Comparison of ENCODE assay signal across 7 mouse cellular contexts in the genomic region with DNA sequence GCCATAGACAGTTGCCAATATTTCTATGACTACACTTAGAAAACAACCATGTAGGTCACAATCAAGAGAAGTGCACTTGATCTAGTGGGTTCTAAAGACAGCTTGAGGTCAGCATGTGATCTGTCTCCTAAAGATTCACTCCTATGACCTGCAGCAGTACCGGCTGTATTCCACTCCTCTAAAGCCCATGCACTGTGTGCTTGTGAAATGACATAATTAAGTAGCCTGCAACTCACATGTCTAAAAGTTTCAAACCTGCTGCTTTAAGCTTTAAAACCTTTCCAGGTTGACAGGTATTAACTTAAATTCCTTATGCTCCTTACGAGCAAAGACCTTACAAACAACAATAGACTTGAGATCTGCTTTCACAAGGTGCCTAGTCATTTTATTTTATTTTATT. TPM values are rescaled to one million over a fixed set of nuclear protein-coding genes. Genes with fewer than 3 reads are reported as not detected.
DNase-seq lines count a peak whose midpoint lies in the region; ATAC-seq and TF ChIP-seq lines count a peak whose summit lies in the region.

No protein-coding gene starts in this region.

- H3K27ac ChIP-seq in left cerebral cortex, adult 2 months, result no peak overlapping the region
- no peak overlapping the region for H3K27ac ChIP-seq in forebrain, embryonic 12.5 days
- peak overlapping the region; percentile 91; the same call in 1 of the 2 replicates for H3K27ac ChIP-seq in limb, embryonic 10.5 days
- no peak overlapping the region for H3K27ac ChIP-seq in neural tube, embryonic 14.5 days (ENCODE audit: low read depth, low read length)

- DNase-seq in left cerebral cortex, adult 2 months (ENCODE audit: extremely low spot score in 1 of 2, low spot score in 2 of 2), result no peak
- DNase-seq in left cerebral cortex, adult 9 months (ENCODE audit: low spot score in 2 of 2), result no peak
- DNase-seq in limb, embryonic 10.5 days (ENCODE audit: low spot score), result no peak
- DNase-seq in spleen, postnatal 14 days (ENCODE audit: low spot score in 2 of 2), result no peak
- DNase-seq in urinary bladder, postnatal 25 days (ENCODE audit: low spot score), result no peak

- no peak for ATAC-seq in forebrain, embryonic 12.5 days (ENCODE audit: low FRiP score)
- no peak for ATAC-seq in neural tube, embryonic 14.5 days (ENCODE audit: low read depth)

- intact Hi-C loops in left cerebral cortex, adult 2 months (cut with DNase I), result no loop called here

- no peak for TF ChIP-seq CTCF in left cerebral cortex, adult 2 months (IDR thresholded peaks at IDR 0.05)

- H3K4me3 ChIP-seq in left cerebral cortex, adult 2 months, result peak overlapping the region; percentile 78
- H3K4me3 ChIP-seq in forebrain, embryonic 12.5 days (replicated peaks), result peak overlapping the region; percentile 70
- H3K4me3 ChIP-seq in limb, embryonic 10.5 days, result peak overlapping the region; percentile 63
- no peak overlapping the region for H3K4me3 ChIP-seq in neural tube, embryonic 14.5 days (ENCODE audit: low read depth, low read length)

- WGBS in forebrain, embryonic 12.5 days, result 69% methylated on average over 2 of the region's 2 CpGs
- WGBS in limb, embryonic 10.5 days, result 75% methylated on average over 2 of the region's 2 CpGs
- WGBS in neural tube, embryonic 14.5 days, result 61% methylated on average over 2 of the region's 2 CpGs

- H3K36me3 ChIP-seq in forebrain, embryonic 12.5 days (replicated peaks), result no peaks in the 10 kb centered on the region
- peaks cover 4% of the 10 kb centered on the region; the same call in 1 of the 2 replicates for H3K36me3 ChIP-seq in limb, embryonic 10.5 days
- no peaks in the 10 kb centered on the region for H3K36me3 ChIP-seq in neural tube, embryonic 14.5 days (ENCODE audit: control insufficient read depth, insufficient read depth, low read length)

- peaks cover 26% of the 10 kb centered on the region for H3K4me1 ChIP-seq in forebrain, embryonic 12.5 days
- H3K4me1 ChIP-seq in limb, embryonic 10.5 days, result peaks cover 25% of the 10 kb centered on the region
- peaks cover 8% of the 10 kb centered on the region for H3K4me1 ChIP-seq in neural tube, embryonic 14.5 days (ENCODE audit: control insufficient read depth, insufficient read depth, low read length)

- no peaks in the 10 kb centered on the region for H3K9me3 ChIP-seq in forebrain, embryonic 12.5 days
- H3K9me3 ChIP-seq in limb, embryonic 10.5 days (replicated peaks), result no peaks in the 10 kb centered on the region
- H3K9me3 ChIP-seq in neural tube, embryonic 14.5 days (ENCODE audit: control insufficient read depth, low read length), result no peaks in the 10 kb centered on the region

- peak overlapping the region; percentile 71 for H3K4me2 ChIP-seq in forebrain, embryonic 12.5 days
- H3K4me2 ChIP-seq in neural tube, embryonic 14.5 days (ENCODE audit: low read depth, low read length), result peak overlapping the region; percentile 73

- peak overlapping the region; percentile 74; the same call in 1 of the 2 replicates for H3K9ac ChIP-seq in forebrain, embryonic 12.5 days
- H3K9ac ChIP-seq in neural tube, embryonic 14.5 days (replicated peaks; ENCODE audit: low read depth, low read length), result no peak overlapping the region

- no peaks in the 10 kb centered on the region for H3K27me3 ChIP-seq in forebrain, embryonic 12.5 days
- no peaks in the 10 kb centered on the region for H3K27me3 ChIP-seq in limb, embryonic 10.5 days (ENCODE audit: low read depth, poor library complexity, severe bottlenecking)
- H3K27me3 ChIP-seq in neural tube, embryonic 14.5 days (ENCODE audit: control insufficient read depth, insufficient read depth, low read length), result no peaks in the 10 kb centered on the region

RNA-seq across cellular contexts. Expression of a gene that starts 0.9 kb away (rescaled TPM):
- total RNA-seq in left cerebral cortex, adult 2 months (2021), result 10 to 100 TPM; 20.8 to 23.3 TPM
- polyA plus RNA-seq in forebrain, embryonic 12.5 days (2016; fragmentation: Nextera tagmentation; extraction: Ambion mirVana), result 164 and 171 TPM in 2 replicates
- 130 and 143 TPM in 2 replicates for polyA plus RNA-seq in limb, embryonic 10.5 days (2016; fragmentation: Nextera tagmentation; extraction: Ambion mirVana)
- 219 and 224 TPM in 2 replicates for polyA plus RNA-seq in neural tube, embryonic 14.5 days (2014; fragmentation: Nextera tagmentation; extraction: Ambion mirVana)

RNA-seq across cellular contexts. Expression of a gene that starts 38.5 kb away (rescaled TPM):
- 10 to 100 TPM; 37.7 to 42.4 TPM for total RNA-seq in left cerebral cortex, adult 2 months (2021)
- polyA plus RNA-seq in forebrain, embryonic 12.5 days (2016; fragmentation: Nextera tagmentation; extraction: Ambion mirVana), result 77.3 and 83.5 TPM in 2 replicates
- 62.7 and 69.8 TPM in 2 replicates for polyA plus RNA-seq in limb, embryonic 10.5 days (2016; fragmentation: Nextera tagmentation; extraction: Ambion mirVana)
- 77.2 and 83.9 TPM in 2 replicates for polyA plus RNA-seq in neural tube, embryonic 14.5 days (2014; fragmentation: Nextera tagmentation; extraction: Ambion mirVana)
